Mouse (Mus musculus) erythroid progenitor cell, adult 5-6 weeks (primary cell): ENCODE data around the gene Phldb1. TPM values are rescaled to one million over a fixed set of nuclear protein-coding genes. Genes with fewer than 3 reads are reported as not detected.
A peak's percentile ranks its signal among the peaks of the same experiment; 100 is the strongest.

ENCODE experiments used
- ATAC-seq: replicated peaks from 2 replicates; pipeline ENCODE4 v1.8.0; 2016; ENCODE audit warnings: moderate number of reproducible peaks, mild to moderate bottlenecking, moderate TSS enrichment, inconsistent platforms; ENCODE audit not compliant: poor library complexity, low FRiP score, severe bottlenecking
- total RNA-seq, 2 experiments: library from RNA; stranded (forward) in 1 of 2; stranded (reverse) in 1 of 2; fragments of 150-400 nt in 1 of 2; fragments of 186-747, 209-891 nt in 1 of 2; gene quantifications; 2 replicates each; pipeline versions ENCODE4 v1.2.3 to v1.2.4; 2015 to 2017; ENCODE audit warnings: low replicate concordance in 2 of 2

Phldb1 gene
- total RNA-seq, 2 experiments from 2014 or later = 3.8 to 4.4 TPM

- ATAC-seq = peak; percentile 68
Measured at GRCm38 (mm10) chr9:44713080-44713479, 21.9 kb downstream of the Phldb1 start.

GRCm38 (mm10) chr9:44711602-44712001, 23.4 kb downstream of the Phldb1 start:
- no peak for ATAC-seq

GRCm38 (mm10) chr9:44710213-44710612, 24.8 kb downstream of the Phldb1 start:
- no peak for ATAC-seq

GRCm38 (mm10) chr9:44709600-44709999, 25.4 kb downstream of the Phldb1 start:
- no peak for ATAC-seq

GRCm38 (mm10) chr9:44708925-44709324, 26.1 kb downstream of the Phldb1 start:
- no peak for ATAC-seq

GRCm38 (mm10) chr9:44708429-44708765, 26.6 kb downstream of the Phldb1 start:
- ATAC-seq = peak; percentile 52; the same call in 1 of the 2 replicates

- no peak for ATAC-seq
Measured at GRCm38 (mm10) chr9:44707749-44708428, 27.1 kb downstream of the Phldb1 start.

- no peak for ATAC-seq
Measured at GRCm38 (mm10) chr9:44699730-44700129, 35.3 kb downstream of the Phldb1 start.

GRCm38 (mm10) chr9:44699196-44699595, 35.8 kb downstream of the Phldb1 start:
- no peak for ATAC-seq

GRCm38 (mm10) chr9:44697866-44698265, 37.1 kb downstream of the Phldb1 start:
- ATAC-seq = no peak

- ATAC-seq = no peak
Measured at GRCm38 (mm10) chr9:44693071-44693470, 41.9 kb downstream of the Phldb1 start.

- no peak for ATAC-seq
Measured at GRCm38 (mm10) chr9:44691671-44692520, 43.1 kb downstream of the Phldb1 start.

GRCm38 (mm10) chr9:44690641-44691040, 44.4 kb downstream of the Phldb1 start:
- no peak for ATAC-seq

GRCm38 (mm10) chr9:44688013-44688412, 47.0 kb downstream of the Phldb1 start:
- no peak for ATAC-seq

GRCm38 (mm10) chr9:44686638-44687037, 48.4 kb downstream of the Phldb1 start:
- no peak for ATAC-seq

GRCm38 (mm10) chr9:44685346-44686330, 49.4 kb downstream of the Phldb1 start:
- peak; percentile 62 for ATAC-seq

GRCm38 (mm10) chr9:44683046-44683445, 52.0 kb downstream of the Phldb1 start:
- ATAC-seq = no peak

GRCm38 (mm10) chr9:44679565-44679964, 55.4 kb downstream of the Phldb1 start:
- ATAC-seq = no peak

- ATAC-seq = no peak
Measured at GRCm38 (mm10) chr9:44678288-44678871, 56.6 kb downstream of the Phldb1 start.

- no peak for ATAC-seq
Measured at GRCm38 (mm10) chr9:44673005-44673404, 62.0 kb downstream of the Phldb1 start, which contains the start of gene Treh. Gene Treh, plus strand, starts transcription at chr9:44673233.
